Mouse (Mus musculus) erythroblast, embryonic 14.5 days (primary cell): ENCODE data around the gene Ccdc86.

ENCODE experiments used
- GATA1 ChIP-seq: IDR thresholded peaks from 2 replicates; pipeline ENCODE4 v1.6.1; 2012; ENCODE audit warnings: low read length, inconsistent platforms, mixed read lengths
- TAL1 ChIP-seq: IDR thresholded peaks from 3 replicates; pipeline ENCODE4 v1.6.1; 2012; ENCODE audit warnings: low read length, inconsistent platforms, mixed read lengths

DNA sequence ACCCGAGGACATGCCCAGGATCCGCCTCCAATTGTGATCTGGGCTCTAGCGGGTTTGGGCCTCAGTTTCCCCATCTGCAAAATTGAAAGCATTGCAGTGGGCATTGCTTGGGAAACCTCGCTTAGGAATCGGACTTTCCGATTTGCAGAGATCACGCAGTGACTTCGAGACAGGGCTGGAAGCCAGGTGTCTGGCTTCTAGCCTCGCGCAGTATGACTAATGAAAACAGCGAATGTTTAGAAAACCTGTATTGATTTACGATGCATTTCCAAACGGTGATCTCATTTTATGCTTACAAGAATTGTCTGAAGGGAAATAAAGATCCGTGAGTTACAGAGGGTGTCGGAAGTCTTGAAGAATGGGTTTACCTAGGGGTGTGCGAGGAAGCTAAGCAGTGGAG lies 53.4 kb downstream of the Ccdc86 start:
- TF ChIP-seq TAL1 (no peak), GATA1 (no peak)
